Mouse (Mus musculus) limb, embryonic 14.5 days (tissue): Measurements from ENCODE around the gene Syt6. TPM values are rescaled to one million over a fixed set of nuclear protein-coding genes. Genes with fewer than 3 reads are reported as not detected.

Experiments
- ATAC-seq: fragments of 200-750 bp; cut with Nextera tagmentation; 2 replicates; pipeline ENCODE4 v1.8.0; 2017; ENCODE audit warnings: low read depth, moderate number of reproducible peaks, moderate TSS enrichment; ENCODE audit not compliant: low FRiP score
- DNase-seq: peaks from one replicate; pipeline ENCODE4 v3.0.0-alpha.2; 2015; ENCODE audit warnings: low spot score
- H3K27ac ChIP-seq: fragments of 300-500 bp; sonication (generic); replicated peaks from 2 replicates; pipeline ENCODE4 v1.5.1; 2014; ENCODE audit warnings: low read depth, mild to moderate bottlenecking, low read length, moderate library complexity, mixed read lengths
- H3K27me3 ChIP-seq: fragments of 300-500 bp; sonication (generic); 2 replicates; pipeline ENCODE4 v1.6.1; 2014; ENCODE audit warnings: low read length, mixed read lengths; ENCODE audit not compliant: control insufficient read depth, insufficient read depth
- H3K36me3 ChIP-seq: fragments of 300-500 bp; sonication (generic); 2 replicates; pipeline ENCODE4 v1.6.1; 2014; ENCODE audit warnings: mild to moderate bottlenecking, low read length, moderate library complexity, mixed read lengths; ENCODE audit not compliant: control insufficient read depth, insufficient read depth
- H3K4me1 ChIP-seq: fragments of 300-500 bp; sonication (generic); 2 replicates; pipeline ENCODE4 v1.6.1; 2014; ENCODE audit warnings: antibody characterized with exemption, low read length, mixed read lengths; ENCODE audit not compliant: control insufficient read depth, insufficient read depth
- H3K4me2 ChIP-seq: fragments of 300-500 bp; sonication (generic); replicated peaks from 2 replicates; pipeline ENCODE4 v1.6.1; 2014; ENCODE audit warnings: low read depth, mild to moderate bottlenecking, low read length, moderate library complexity; ENCODE audit not compliant: severe bottlenecking
- H3K4me3 ChIP-seq: fragments of 300-500 bp; sonication (generic); replicated peaks from 2 replicates; pipeline ENCODE4 v1.5.1; 2014; ENCODE audit warnings: low read length
- H3K9ac ChIP-seq: fragments of 300-500 bp; sonication (generic); 2 replicates; pipeline ENCODE4 v1.6.1; 2014; ENCODE audit warnings: mild to moderate bottlenecking, low read depth, low read length, moderate library complexity; ENCODE audit not compliant: severe bottlenecking
- H3K9me3 ChIP-seq: fragments of 300-500 bp; sonication (generic); 2 replicates; pipeline ENCODE4 v1.6.1; 2016; ENCODE audit warnings: low read length; ENCODE audit not compliant: control insufficient read depth
- POLR2A ChIP-seq: fragments of 200-500 bp; IDR thresholded peaks from 2 replicates; pipeline ENCODE4 v1.8.0; 2012; ENCODE audit warnings: inconsistent platforms, mild to moderate bottlenecking, moderate library complexity, borderline replicate concordance; ENCODE audit not compliant: insufficient read depth, insufficient read length; ENCODE audit errors: extremely low read depth
- WGBS: fragments of 180-500 bp; shearing (Covaris S2); extraction: QIAGEN DNeasy Blood & Tissue Kit; methylation state at CpG from one replicate; pipeline ENCODE4 v1.1.7; 2014; 5-methylcytosine and 5-hydroxymethylcytosine counted together
- polyA plus RNA-seq, 2 experiments: library from polyadenylated mRNA; depleted of rRNA in 1 of 2; stranded (reverse) in 1 of 2; unstranded in 1 of 2; fragments of >200 nt; fragmentation: Nextera tagmentation in 1 of 2; extraction: Ambion mirVana in 1 of 2; gene quantifications; 2 replicates each; pipeline versions ENCODE4 v1.2.1 to v1.2.3; 2012 to 2014

The Syt6 gene
- polyA plus RNA-seq, 2 experiments, result 0.37 to 0.44 TPM

GRCm38 (mm10) chr3:103612636-103613355, 37.8 kb downstream of the Syt6 start:
- whole genome bisulfite sequencing, result 65% methylated on average over 9 of the region's 9 CpGs
- no peaks in the 10 kb centered on the region for H3K4me1 ChIP-seq
- H3K36me3 ChIP-seq, result no peaks in the 10 kb centered on the region
- H3K27me3 ChIP-seq, result no peaks in the 10 kb centered on the region
- no peaks in the 10 kb centered on the region for H3K9me3 ChIP-seq
- H3K9ac ChIP-seq, result no peak overlapping the region
- ATAC-seq, result no peak
- no peak for TF ChIP-seq POLR2A
- no peak for DNase-seq
- no peak overlapping the region for H3K4me2 ChIP-seq
- H3K27ac ChIP-seq, result no peak overlapping the region
- no peak overlapping the region for H3K4me3 ChIP-seq

GRCm38 (mm10) chr3:103615621-103616020, 40.6 kb downstream of the Syt6 start:
- Histone ChIP-seq H3K36me3 (no peaks in the 10 kb centered on the region), H3K9ac (no peak overlapping the region), H3K4me2 (no peak overlapping the region), H3K27me3 (no peaks in the 10 kb centered on the region), H3K27ac (no peak overlapping the region), H3K4me3 (no peak overlapping the region), H3K9me3 (no peaks in the 10 kb centered on the region), H3K4me1 (no peaks in the 10 kb centered on the region)
- no peak for TF ChIP-seq POLR2A
- no peak for DNase-seq
- 75% methylated on average over 4 of the region's 4 CpGs for WGBS
- ATAC-seq, result no peak

GRCm38 (mm10) chr3:103616981-103617380, 42.0 kb downstream of the Syt6 start:
- Histone ChIP-seq H3K36me3 (no peaks in the 10 kb centered on the region), H3K27me3 (no peaks in the 10 kb centered on the region), H3K27ac (no peak overlapping the region), H3K4me3 (no peak overlapping the region), H3K4me2 (no peak overlapping the region), H3K9me3 (no peaks in the 10 kb centered on the region), H3K4me1 (no peaks in the 10 kb centered on the region), H3K9ac (no peak overlapping the region)
- 9% methylated on average over 6 of the region's 6 CpGs for WGBS
- no peak for ATAC-seq
- DNase-seq, result no peak
- no peak for TF ChIP-seq POLR2A

- Histone ChIP-seq H3K9me3 (no peaks in the 10 kb centered on the region), H3K27ac (no peak overlapping the region), H3K4me2 (no peak overlapping the region), H3K4me3 (no peak overlapping the region), H3K9ac (no peak overlapping the region), H3K36me3 (no peaks in the 10 kb centered on the region), H3K4me1 (no peaks in the 10 kb centered on the region), H3K27me3 (no peaks in the 10 kb centered on the region)
- WGBS, result 41% methylated on average over 11 of the region's 11 CpGs
- DNase-seq (no peak), ATAC-seq (no peak)
- TF ChIP-seq POLR2A, result no peak
These were observed 45.1 kb downstream of the Syt6 start for GRCm38 (mm10) chr3:103620101-103620500.

GRCm38 (mm10) chr3:103623893-103624470, 49.0 kb downstream of the Syt6 start:
- Histone ChIP-seq H3K4me1 (no peaks in the 10 kb centered on the region), H3K36me3 (no peaks in the 10 kb centered on the region), H3K4me2 (no peak overlapping the region), H3K27ac (no peak overlapping the region), H3K4me3 (no peak overlapping the region), H3K9me3 (no peaks in the 10 kb centered on the region), H3K27me3 (no peaks in the 10 kb centered on the region), H3K9ac (no peak overlapping the region)
- no peak for DNase-seq
- no peak for ATAC-seq
- 88% methylated on average over 10 of the region's 10 CpGs for WGBS
- no peak for TF ChIP-seq POLR2A
